Mouse (Mus musculus) megakaryocyte, embryonic 14.5 days (primary cell): ENCODE data around the gene Rps6kc1.

Experiments used
- FLI1 ChIP-seq: IDR thresholded peaks from 2 replicates; pipeline ENCODE4 v1.6.1; 2012; ENCODE audit warnings: low read length, inconsistent platforms, mixed read lengths
- GATA1 ChIP-seq: IDR thresholded peaks from 3 replicates; pipeline ENCODE4 v1.6.1; 2012; ENCODE audit warnings: mixed read lengths, low read length, inconsistent platforms, borderline replicate concordance

DNA sequence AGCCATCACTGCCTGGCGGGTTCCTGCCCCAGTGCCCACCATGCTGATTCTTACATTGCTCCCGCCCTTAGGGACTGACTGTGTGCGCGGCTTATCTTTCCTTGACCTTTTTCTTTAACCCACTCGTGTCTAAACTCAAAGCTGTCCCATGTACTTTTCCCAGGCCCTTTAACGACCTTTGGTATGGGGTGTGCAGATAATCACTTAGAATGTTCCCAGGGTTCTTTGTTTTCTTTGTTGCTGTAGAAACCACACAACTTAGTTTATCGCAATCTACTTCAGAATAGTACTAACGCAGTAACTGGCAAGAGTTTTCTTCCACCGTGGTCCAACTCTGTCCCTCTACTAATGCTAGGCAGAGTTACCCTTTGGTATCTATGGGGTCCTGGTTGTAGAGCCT lies 135.3 kb downstream of the Rps6kc1 start:
- TF ChIP-seq FLI1, result no peak
- TF ChIP-seq GATA1, result no peak
